Mouse (Mus musculus): ENCODE results near the gene Tnfrsf1a.
"Not testable (repeated sequence)": the region's sequence is repeated elsewhere in the genome, so short reads cannot be mapped to it uniquely, and the experiment has no call there.

Gene Tnfrsf1a

GRCm38 (mm10) chr6:125348721-125349574, at the start of gene Tnfrsf1a:
Tnfrsf1a (plus strand) TSS chr6:125349362.
- DNase-seq (ENCODE audit: inconsistent age in 2 of 2, low spot score in 1 of 2), result no peak

DNA sequence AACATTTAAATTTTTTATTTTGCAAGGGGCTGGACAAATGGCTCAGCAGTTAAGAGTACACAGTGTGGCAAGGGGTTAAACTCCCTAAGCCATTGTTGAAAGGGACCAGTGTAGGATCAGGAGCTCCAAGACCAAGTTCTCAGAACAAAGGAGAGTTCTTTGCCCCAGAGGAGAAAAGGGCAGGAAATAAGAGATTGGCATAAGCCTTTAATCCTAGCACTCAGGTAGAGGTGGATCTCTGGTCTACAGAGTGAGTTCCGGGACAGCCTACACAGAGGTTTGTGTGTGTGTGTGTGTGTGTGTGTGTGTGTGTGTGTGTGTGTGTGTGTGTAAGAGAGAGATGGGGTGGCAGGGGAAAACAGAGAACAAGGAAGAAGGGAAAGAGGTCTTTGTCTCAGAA, 48.2 kb upstream of the Tnfrsf1a start:
- no peak for DNase-seq (ENCODE audit: inconsistent age in 2 of 2, low spot score in 1 of 2)

DNA sequence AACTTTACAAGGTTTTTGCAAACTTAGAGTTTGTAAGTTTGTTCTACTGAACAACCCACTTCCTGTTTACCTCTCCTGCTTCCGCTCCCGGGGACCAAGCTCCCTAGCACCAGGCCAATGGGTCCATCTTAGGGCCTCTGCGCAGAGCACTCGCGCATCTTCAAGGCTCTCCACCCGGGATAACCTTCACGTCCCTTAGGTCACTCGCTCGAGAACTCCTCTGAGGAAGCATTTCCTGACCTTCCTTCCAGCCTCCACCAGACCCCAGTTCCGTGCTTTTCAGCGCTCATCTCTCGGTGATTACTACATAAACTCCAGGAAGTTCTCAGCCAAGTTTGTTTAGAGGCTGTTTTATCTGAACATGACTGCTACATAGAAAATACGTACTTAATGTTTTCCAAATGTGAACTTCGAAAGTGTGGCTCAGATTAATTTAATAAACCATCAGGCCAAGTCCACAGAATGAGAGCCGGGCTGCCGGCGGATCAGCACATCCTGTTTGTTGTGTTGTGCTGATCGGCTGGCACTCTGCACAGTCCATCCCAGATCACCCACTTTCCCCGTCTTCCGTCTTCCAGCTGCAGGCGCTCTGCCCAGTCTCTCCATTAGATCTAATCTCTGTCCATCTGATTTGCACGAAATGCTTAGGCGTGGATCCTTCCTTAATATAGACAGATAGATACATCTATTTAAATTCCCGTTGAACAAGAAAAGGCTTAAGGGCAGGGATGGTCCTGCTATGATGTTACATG, 46.8 kb upstream of the Tnfrsf1a start:
- peak in 1 of 2 experiments; percentile 54 for DNase-seq (ENCODE audit: inconsistent age in 2 of 2, low spot score in 1 of 2)

DNA sequence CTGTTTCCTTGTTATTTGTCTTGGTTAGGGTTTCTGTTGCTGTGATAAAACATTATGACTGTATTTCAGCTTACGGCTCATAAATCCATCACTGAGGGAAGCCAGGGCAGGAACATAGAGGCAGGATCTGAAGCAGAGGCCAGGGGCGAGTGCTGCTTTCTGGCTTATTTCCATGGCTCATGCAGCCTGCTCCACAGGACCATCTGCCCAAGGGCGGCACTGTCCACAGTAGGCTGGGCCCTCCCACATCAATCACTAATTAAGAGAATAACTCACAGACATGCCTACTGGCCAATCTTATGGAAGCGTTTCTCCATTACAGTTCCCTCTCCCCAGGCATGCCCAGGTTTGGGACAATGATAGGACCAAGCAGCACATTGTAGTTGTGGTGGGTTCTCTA, 45.9 kb upstream of the Tnfrsf1a start:
- DNase-seq (ENCODE audit: inconsistent age in 2 of 2, low spot score in 1 of 2), result peak in 1 of 2 experiments; percentile 39

DNA sequence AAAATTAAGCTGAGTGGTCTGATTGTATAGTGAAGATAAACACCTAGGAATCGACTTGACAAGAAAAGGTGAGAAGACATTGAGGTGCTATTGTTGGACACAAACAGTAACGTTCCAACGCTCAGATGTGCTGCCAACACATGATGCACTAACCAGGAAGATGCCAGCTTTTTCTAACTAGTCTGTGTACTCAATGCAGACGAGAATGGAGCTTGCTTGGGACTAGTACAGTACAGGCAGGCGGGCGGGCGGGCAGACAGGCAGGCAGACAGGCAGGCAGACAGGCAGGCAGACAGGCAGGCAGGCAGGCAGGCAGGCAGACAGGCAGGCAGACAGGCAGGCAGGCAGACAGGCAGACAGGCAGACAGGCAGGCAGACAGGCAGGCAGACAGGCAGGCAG, 44.8 kb upstream of the Tnfrsf1a start:
- DNase-seq (ENCODE audit: inconsistent age in 2 of 2, low spot score in 1 of 2), result not testable (repeated sequence)

GRCm38 (mm10) chr6:125305465-125305864, 43.7 kb upstream of the Tnfrsf1a start:
- peak in 1 of 2 experiments; percentile 33 for DNase-seq (ENCODE audit: inconsistent age in 2 of 2, low spot score in 1 of 2)

DNA sequence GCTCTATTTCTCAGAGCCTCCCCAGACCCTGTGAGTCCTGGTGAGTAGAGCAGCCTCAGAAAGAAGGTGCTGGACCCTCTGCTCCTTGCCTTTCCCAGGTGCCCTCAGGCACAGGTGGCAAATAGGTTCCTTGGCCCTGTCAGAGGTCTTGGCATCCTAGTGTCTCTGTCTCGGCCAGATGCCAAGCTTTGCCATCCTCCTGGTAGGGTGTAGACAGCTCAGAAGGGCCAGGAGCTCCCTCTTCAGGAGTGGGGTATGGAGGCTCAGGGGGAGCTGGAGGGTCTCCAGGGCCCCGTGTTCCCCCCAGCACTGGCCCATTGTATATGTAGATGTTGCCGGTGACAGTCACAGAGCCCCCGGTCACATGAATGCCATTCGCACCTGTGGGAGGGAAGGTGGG, 42.1 kb upstream of the Tnfrsf1a start:
- no peak for DNase-seq (ENCODE audit: inconsistent age in 2 of 2, low spot score in 1 of 2)

DNA sequence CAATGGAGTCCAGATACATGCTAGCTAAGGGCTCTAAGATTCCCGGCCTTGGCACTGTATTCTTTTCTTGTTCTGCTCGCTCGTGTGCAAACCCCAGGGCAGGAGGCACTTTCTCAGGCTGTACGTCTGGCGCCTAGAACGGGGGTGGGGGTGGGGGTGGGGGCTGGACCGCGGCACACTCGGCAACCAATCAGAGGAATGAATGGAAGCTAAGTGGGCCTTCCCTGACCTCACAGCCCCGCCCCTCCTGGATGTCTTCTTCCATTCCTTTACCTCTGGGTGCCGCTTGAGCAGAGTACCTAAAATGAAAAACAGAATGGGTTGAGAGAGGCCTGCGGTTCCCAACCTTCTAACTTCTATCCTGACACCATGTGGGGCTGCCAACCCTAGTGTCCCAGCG, 40.2 kb upstream of the Tnfrsf1a start:
- peak in 1 of 2 experiments; percentile 21 for DNase-seq (ENCODE audit: inconsistent age in 2 of 2, low spot score in 1 of 2)

DNA sequence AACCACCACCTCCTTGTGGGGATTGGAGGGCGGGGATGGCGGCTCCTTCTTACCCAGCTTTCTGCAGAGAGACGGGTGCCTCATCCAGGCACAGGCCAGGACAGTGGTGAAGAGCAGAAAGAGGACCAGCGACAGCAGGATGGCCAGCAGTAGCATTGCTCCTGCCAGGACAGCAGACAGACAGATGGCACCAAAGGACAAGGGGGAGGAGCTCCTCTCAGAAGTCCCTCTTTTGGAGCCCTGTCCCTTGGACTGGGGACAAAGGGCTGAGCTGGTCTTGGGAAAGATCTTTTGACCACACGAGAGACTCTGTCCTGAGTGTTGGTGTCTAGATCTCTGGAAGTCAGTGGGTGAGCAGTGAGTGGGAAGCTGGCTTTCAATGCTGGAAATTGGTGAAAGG, 39.8 kb upstream of the Tnfrsf1a start:
- peak in 1 of 2 experiments; percentile 26 for DNase-seq (ENCODE audit: inconsistent age in 2 of 2, low spot score in 1 of 2)

DNA sequence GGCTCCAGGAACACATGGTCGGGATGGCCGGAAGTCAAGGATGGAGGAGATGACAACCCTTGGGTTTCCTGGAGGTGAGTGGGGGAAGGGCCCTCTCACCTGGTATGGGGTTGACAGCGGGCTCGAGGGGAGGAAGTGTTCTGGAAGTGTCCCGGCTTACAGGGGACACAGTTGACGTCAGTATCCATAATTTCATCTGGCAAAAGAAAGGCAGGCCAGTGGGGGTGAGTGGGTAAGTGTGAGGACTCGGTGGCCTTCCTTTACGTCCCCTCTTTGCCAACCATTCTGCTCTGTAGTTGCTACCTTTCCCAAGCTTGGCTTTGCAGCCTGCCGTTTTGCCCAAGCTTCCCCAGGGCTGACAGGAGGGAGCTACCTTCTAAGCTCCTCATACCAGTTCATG, 37.0 kb upstream of the Tnfrsf1a start:
- DNase-seq (ENCODE audit: inconsistent age in 2 of 2, low spot score in 1 of 2), result no peak

- DNase-seq (ENCODE audit: inconsistent age in 2 of 2, low spot score in 1 of 2), result peak; percentile 43 to 71
These were observed 36.4 kb upstream of the Tnfrsf1a start for GRCm38 (mm10) chr6:125312581-125313355.

GRCm38 (mm10) chr6:125313546-125314230, 35.5 kb upstream of the Tnfrsf1a start, which contains the start of gene Ltbr:
Ltbr (minus strand) TSS chr6:125313885.
- peak; percentile 92 to 97 for DNase-seq (ENCODE audit: inconsistent age in 2 of 2, low spot score in 1 of 2)

DNA sequence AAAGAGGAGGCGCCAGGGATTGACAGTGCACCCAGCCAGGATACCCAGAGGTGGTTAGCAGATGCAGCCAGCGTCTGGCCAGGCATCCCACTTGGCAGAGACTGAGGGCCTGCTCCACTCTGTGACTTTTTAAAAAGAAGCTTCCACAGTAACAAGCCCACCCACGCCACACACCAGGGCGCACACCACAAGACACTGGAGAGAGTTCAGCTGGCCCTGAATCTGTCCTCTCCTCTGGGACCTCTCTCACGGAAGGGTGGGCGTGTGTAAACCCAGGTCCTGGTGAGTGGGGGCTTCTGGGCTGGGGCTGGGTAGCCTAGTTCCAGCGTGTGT, 35.0 kb upstream of the Tnfrsf1a start:
- DNase-seq (ENCODE audit: inconsistent age in 2 of 2, low spot score in 1 of 2), result no peak

- DNase-seq (ENCODE audit: inconsistent age in 2 of 2, low spot score in 1 of 2), result no peak
These were observed 34.4 kb upstream of the Tnfrsf1a start for GRCm38 (mm10) chr6:125314746-125315145.

- DNase-seq (ENCODE audit: inconsistent age in 2 of 2, low spot score in 1 of 2), result peak in 1 of 2 experiments; percentile 3
These were observed 32.1 kb upstream of the Tnfrsf1a start for GRCm38 (mm10) chr6:125317077-125317476.

DNA sequence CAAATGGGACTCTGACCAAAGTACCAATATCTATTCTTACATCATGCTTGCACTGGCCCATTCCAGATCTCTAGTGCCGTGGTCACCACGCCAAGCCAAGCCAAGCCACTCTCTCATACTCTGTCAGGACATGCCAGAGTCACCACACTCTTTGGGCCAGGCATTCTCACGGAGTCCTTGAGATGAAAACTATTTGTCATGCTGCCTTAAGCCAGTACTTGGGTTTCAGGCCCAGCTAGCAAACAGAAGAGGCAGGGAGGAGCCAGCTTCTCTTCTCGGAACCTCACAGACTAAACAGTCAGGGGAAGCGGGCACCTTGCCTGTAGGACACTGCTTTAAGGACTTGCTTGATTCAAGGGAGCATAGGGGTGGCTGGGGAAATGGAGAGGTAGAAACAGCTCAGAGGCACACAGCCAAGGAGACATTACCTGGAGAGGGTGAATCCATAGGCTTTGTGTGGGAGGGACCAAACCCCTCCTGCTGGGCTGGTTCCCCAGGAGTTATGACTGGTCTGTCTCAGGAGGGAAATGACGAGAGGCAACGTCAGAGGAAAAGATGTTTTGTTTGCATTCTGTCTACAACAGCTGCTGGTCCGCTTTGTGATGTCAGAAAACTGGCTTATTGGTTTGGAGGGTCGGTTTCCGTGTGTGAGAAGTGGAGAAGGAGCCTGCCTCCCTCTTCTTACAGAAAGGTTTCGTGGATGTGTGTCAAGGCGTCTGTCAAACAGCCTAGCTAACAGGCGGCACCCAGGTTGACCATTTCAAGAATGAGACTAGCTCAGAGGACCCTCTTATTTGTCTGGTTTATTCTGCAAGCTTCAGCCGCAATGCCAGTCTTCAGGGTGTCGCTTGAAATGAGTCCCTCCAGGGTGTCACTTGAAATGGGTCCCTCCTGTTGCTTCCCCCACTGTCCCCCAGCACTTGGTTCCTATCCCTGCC, 29.9 kb upstream of the Tnfrsf1a start:
- DNase-seq (ENCODE audit: inconsistent age in 2 of 2, low spot score in 1 of 2), result peak; percentile 80 to 90

- no peak for DNase-seq (ENCODE audit: inconsistent age in 2 of 2, low spot score in 1 of 2)
These were observed 29.3 kb upstream of the Tnfrsf1a start for GRCm38 (mm10) chr6:125319919-125320296.

- no peak for DNase-seq (ENCODE audit: inconsistent age in 2 of 2, low spot score in 1 of 2)
These were observed 28.8 kb upstream of the Tnfrsf1a start, which contains the start of gene Scnn1a for GRCm38 (mm10) chr6:125320323-125320722. Scnn1a (plus strand) TSS chr6:125320659.

DNA sequence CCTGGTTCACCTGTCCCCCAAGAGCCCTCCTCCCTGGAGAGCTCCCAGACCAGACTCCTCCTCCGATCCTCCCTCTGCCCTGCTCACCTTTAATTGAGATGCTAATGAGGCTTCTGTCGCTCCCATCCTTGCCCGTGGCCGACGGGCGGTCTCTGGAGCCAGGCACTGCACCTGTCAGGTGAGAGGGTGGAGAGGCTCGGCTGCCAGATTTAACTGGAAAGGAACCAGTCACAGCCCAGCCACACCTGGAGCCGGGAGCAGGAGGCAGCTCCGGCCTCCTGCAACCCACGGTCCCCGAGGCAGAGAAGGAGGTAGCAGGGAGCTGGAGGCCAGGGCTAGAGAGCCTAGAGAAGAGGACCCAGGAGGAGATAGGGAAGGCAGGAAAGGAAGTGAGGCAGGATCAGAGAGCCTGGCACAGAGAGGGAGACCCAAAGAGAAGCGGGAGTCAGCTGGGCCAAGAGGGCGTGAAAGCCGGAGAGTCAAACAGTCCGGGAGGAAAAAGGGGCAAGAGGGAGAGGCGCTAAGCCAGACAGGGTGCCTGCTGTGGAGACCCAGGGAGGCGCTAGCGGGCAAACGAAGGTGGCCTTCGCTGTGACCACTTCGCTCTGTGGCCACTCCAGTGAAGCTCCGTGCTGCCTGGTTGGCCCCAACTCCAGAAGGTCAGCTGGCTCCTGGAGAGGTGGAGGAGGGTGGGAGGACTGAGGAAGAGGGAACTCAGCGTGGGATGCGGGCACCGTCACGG, 27.9 kb upstream of the Tnfrsf1a start:
- no peak for DNase-seq (ENCODE audit: inconsistent age in 2 of 2, low spot score in 1 of 2)
